Mouse (Mus musculus) kidney, adult 2 months (tissue): ENCODE results near the gene Prpf4. TPM values are rescaled to one million over a fixed set of nuclear protein-coding genes. Genes with fewer than 3 reads are reported as not detected.

Experiments
- DNase-seq: peaks from one replicate; pipeline ENCODE4 v3.0.0; 2021
- H3K27ac ChIP-seq: fragments of 200-500 bp; 2 replicates; pipeline ENCODE4 v1.5.1; 2012; ENCODE audit warnings: low read depth, low read length, control low read depth, inconsistent platforms; ENCODE audit not compliant: insufficient read depth
- H3K27me3 ChIP-seq: fragments of 200-500 bp; replicated peaks from 2 replicates; pipeline ENCODE4 v1.6.1; 2012; ENCODE audit warnings: mild to moderate bottlenecking, moderate library complexity, low read length, inconsistent platforms; ENCODE audit not compliant: control insufficient read depth, insufficient read depth
- H3K36me3 ChIP-seq: fragments of 200-500 bp; 2 replicates; pipeline ENCODE4 v1.6.1; 2012; ENCODE audit warnings: mild to moderate bottlenecking, moderate library complexity, low read length, inconsistent platforms; ENCODE audit not compliant: control insufficient read depth, insufficient read depth
- H3K4me1 ChIP-seq: fragments of 200-500 bp; 2 replicates; pipeline ENCODE4 v1.6.1; 2011; ENCODE audit warnings: low read length; ENCODE audit not compliant: control insufficient read depth, insufficient read depth
- H3K4me3 ChIP-seq: fragments of 200-500 bp; 2 replicates; pipeline ENCODE4 v1.5.1; 2011; ENCODE audit warnings: mild to moderate bottlenecking, low read depth, low read length, control low read depth; ENCODE audit not compliant: insufficient read depth
- CTCF ChIP-seq: fragments of 200-500 bp; conservative IDR thresholded peaks from 2 replicates; pipeline ENCODE4 v1.5.1; 2011; ENCODE audit warnings: low read depth, mild to moderate bottlenecking, control low read depth, low read length, moderate library complexity, mixed read lengths; ENCODE audit not compliant: insufficient read depth, insufficient read length
- POLR2A ChIP-seq: fragments of 200-500 bp; IDR thresholded peaks from one replicate; pipeline ENCODE4 v1.6.1; 2011; ENCODE audit warnings: low read depth, low read length, control low read depth
- WGBS: fragments of 180-500 bp; shearing (Covaris S2); methylation state at CpG from one replicate; pipeline ENCODE4 v1.1.7; 2018; 5-methylcytosine and 5-hydroxymethylcytosine counted together
- polyA plus RNA-seq: library from polyadenylated mRNA; depleted of rRNA; stranded (reverse); fragments of >200 nt; gene quantifications from 2 replicates; pipeline ENCODE4 v1.2.3, GENCODE M21; 2012

Prpf4 gene
- polyA plus RNA-seq, 1 experiment: 10.4 TPM

GRCm38 (mm10) chr4:62364299-62364698, 44.3 kb upstream of the Prpf4 start:
- Histone ChIP-seq H3K27me3 (no peaks in the 10 kb centered on the region), H3K4me1 (peaks cover 23% of the 10 kb centered on the region), H3K4me3 (no peak overlapping the region), H3K27ac (no peak overlapping the region), H3K36me3 (no peaks in the 10 kb centered on the region; the same call in 1 of the 2 replicates)
- DNase-seq: no peak
- TF ChIP-seq POLR2A (no peak), CTCF (no peak)
- 71% methylated on average over 8 of the region's 8 CpGs for WGBS

DNA sequence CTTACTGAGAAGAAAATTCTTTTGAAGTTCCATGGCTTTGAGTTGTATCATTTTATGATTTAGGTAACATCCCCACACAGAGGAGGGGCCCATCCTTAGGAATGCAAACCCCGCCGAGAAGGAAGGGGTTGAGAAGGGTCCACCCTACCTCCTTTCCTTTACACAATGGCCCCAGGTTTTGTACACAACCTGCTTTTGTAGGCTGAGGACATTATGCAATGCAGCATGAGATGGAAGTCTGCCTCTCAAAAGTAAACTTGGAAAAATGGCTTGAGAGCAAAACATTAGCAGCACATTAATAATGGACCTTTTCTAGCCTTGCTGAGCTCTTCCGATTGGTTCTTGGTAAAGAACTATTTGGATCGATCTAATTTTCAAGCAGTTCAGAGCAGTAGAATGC, 42.3 kb upstream of the Prpf4 start:
- H3K27ac ChIP-seq: no peak overlapping the region; the same call in 1 of the 2 replicates
- WGBS: 63% methylated on average over 4 of the region's 4 CpGs
- peaks cover 21% of the 10 kb centered on the region for H3K4me1 ChIP-seq
- no peak for TF ChIP-seq POLR2A
- TF ChIP-seq CTCF: no peak
- H3K4me3 ChIP-seq: no peak overlapping the region
- no peak for DNase-seq
- H3K27me3 ChIP-seq: no peaks in the 10 kb centered on the region
- H3K36me3 ChIP-seq: no peaks in the 10 kb centered on the region; the same call in 1 of the 2 replicates

DNA sequence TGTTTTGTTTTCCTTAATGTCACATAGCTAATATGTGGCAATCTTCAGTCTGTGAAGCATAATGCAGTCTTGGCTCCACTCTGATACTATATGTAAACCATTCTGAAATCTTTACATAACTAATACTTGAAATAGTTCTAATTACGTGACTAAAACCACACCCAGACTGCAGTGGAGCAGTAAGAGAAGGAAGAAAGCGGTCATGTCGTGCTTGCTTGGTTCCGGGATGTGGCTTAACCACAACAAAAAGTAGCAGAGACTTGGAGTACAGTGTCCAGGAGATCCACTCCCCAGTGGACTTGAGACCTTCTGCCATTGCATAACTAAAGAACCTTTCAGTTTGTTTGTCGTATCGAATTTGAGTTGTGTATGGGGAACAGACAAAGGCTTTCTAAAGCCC, 41.0 kb upstream of the Prpf4 start:
- H3K4me3 ChIP-seq: no peak overlapping the region
- no peaks in the 10 kb centered on the region; the same call in 1 of the 2 replicates for H3K36me3 ChIP-seq
- DNase-seq: peak; percentile 71
- H3K27me3 ChIP-seq: no peaks in the 10 kb centered on the region
- peak overlapping the region; percentile 50; the same call in 1 of the 2 replicates for H3K27ac ChIP-seq
- TF ChIP-seq CTCF (no peak), POLR2A (no peak)
- peaks cover 25% of the 10 kb centered on the region for H3K4me1 ChIP-seq
- 57% methylated on average over 6 of the region's 6 CpGs for WGBS

GRCm38 (mm10) chr4:62369091-62369490, 39.5 kb upstream of the Prpf4 start:
- TF ChIP-seq CTCF (no peak), POLR2A (no peak)
- Histone ChIP-seq H3K27me3 (no peaks in the 10 kb centered on the region), H3K4me1 (peaks cover 33% of the 10 kb centered on the region), H3K27ac (no peak overlapping the region), H3K36me3 (no peaks in the 10 kb centered on the region; the same call in 1 of the 2 replicates), H3K4me3 (no peak overlapping the region)
- 77% methylated on average over 3 of the region's 3 CpGs for WGBS
- DNase-seq: no peak

DNA sequence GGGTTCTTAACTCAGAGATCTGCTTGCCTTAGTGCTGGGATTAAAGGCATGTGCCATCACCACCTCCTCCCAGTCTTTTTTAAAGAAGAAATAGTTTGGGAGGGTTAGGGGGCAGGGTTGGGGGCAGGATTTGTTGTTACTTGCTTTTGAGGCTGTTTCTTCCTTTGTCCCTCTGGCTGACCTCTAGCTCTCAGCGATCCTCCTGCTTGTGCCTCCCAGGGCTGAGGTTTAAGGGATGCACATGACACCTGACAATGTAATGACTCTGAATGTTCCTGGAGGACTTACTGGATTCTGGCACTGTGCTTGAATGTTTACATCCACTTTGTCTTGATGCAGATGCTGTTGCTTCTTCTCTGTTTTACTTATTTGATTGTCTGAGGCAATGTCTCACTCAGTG, 36.2 kb upstream of the Prpf4 start:
- 39% methylated on average over 1 of the region's 1 CpGs for WGBS
- Histone ChIP-seq H3K4me1 (peaks cover 27% of the 10 kb centered on the region), H3K27me3 (no peaks in the 10 kb centered on the region), H3K27ac (no peak overlapping the region), H3K36me3 (no peaks in the 10 kb centered on the region), H3K4me3 (no peak overlapping the region)
- TF ChIP-seq CTCF (no peak), POLR2A (no peak)
- DNase-seq: no peak

GRCm38 (mm10) chr4:62372818-62373520, 35.6 kb upstream of the Prpf4 start:
- no peak for TF ChIP-seq CTCF
- no peak for TF ChIP-seq POLR2A
- 73% methylated on average over 9 of the region's 9 CpGs for WGBS
- Histone ChIP-seq H3K4me1 (peaks cover 23% of the 10 kb centered on the region), H3K4me3 (no peak overlapping the region), H3K27ac (peak overlapping the region; percentile 29; the same call in 1 of the 2 replicates), H3K27me3 (no peaks in the 10 kb centered on the region), H3K36me3 (no peaks in the 10 kb centered on the region)
- no peak for DNase-seq

DNA sequence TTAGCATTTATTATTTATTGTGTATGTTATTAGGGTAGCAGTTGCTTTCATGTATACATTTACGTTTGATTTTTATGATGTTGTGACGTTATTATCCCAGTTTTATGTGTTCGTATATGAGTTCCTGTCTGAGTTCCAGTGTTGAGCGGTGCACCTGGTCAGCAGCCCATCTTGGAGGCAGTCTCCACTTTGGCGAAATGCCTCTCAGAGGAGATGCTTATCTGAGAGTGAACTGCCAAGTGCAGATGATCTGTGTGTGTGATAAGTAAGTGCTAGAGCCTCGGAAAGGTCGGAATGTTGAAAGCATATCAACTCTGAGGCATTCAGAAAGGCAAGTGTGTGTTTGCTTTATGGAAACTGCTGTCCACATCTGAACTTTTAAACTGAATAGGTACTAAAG, 34.9 kb upstream of the Prpf4 start:
- DNase-seq: peak; percentile 43
- 54% methylated on average over 7 of the region's 7 CpGs for WGBS
- Histone ChIP-seq H3K4me3 (no peak overlapping the region), H3K36me3 (no peaks in the 10 kb centered on the region), H3K4me1 (peaks cover 22% of the 10 kb centered on the region), H3K27ac (no peak overlapping the region), H3K27me3 (no peaks in the 10 kb centered on the region)
- TF ChIP-seq CTCF (no peak), POLR2A (no peak)
